Mouse (Mus musculus): ENCODE results near the gene Cfap61.

Cfap61 gene

DNA sequence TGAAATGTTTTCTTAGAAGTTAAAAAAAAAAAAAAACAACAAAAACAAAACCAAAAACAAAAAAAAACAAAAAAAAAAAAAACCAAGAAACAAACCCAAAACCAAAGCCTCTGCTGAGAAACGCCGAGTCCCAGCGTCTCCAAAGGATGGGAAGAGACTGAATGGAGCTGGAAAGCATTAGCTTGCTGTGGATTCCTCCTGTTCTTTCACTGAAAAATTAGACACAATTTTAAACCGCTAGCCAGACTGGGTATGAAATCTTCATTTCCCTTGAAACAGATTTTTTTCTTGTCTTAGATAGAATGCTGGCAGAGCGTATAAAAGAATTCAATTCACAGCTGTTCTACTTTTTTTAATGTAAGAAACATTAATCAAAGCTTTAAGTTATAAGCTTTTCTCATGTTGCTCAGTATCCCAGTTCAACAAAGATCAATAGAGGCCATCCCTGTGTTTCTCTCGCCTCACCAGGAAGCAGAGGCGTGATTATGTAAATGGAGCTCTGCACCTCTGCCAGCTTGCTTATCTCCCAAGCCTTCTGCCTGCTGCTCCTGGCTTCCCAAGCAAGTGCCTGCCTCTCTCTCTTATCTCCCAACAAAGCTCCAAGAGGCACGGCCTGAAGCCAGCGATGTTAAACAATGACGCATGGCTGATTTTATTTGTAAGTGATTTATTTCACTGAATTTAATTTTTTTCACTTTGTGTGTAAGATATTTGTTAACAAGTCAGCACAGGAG, 324.3 kb downstream of the Cfap61 start:
- peak; percentile 25 for DNase-seq (ENCODE audit: low spot score)

DNA sequence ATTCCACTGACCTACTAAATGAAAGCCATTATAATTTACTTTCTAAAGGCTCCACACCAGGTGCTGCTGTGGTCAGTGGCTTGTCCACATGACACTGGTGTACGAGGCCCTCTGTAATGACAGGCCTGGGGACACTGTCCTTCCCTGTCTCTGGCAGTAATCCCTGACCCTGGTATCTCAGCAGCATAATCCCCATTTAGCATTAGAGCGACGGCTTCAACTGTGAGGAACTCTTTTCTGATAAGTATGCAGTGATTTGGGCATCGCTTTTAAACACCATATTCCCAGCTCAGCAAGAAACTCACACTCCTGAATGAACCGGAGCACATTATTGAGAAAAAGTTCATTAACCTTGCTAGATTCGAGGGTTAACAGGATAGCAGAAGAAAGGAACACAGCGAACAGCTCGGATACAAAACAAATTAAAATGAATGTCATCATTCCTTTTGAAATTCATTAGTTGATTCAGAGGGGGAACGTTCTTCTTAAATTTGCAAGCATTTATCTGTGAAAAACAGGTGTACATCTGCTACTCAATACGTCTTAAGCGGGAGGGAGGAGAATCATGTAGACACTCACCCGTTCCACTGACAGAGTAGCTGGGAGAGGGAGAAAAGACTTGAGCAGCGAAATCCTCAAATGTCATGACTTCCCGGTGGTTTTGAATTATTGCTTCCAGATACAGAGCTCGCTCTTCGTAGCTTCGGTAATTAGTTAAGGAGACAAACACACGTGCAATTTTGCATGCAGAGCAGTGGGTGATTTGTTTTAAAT, 325.4 kb downstream of the Cfap61 start:
- DNase-seq (ENCODE audit: low spot score) = no peak

- no peak for DNase-seq (ENCODE audit: low spot score)
Measured at GRCm38 (mm10) chr2:146261146-146261545, 326.6 kb downstream of the Cfap61 start.

- DNase-seq (ENCODE audit: low spot score) = no peak
Measured at GRCm38 (mm10) chr2:146262215-146262614, 327.6 kb downstream of the Cfap61 start.

DNA sequence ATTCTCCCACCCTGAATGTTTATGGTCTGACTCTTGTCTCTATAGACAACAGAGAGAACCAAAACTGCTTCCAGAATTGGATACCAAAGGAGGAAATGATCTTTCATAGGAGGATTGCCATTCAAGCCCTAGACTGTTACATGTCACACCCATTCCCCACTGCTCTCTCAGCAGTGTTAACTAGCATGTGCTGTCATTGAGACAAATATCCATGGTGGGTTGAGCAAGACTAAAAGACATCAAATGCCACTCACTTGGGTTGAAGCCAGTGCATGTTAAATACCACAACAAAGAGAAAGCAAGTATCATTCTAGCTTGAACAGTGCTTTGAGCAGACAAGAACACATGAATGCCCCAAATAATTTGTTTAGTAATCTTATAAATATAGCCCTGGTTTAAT, 328.4 kb downstream of the Cfap61 start:
- DNase-seq (ENCODE audit: low spot score) = no peak
